Mouse (Mus musculus) heart, adult 2 months (tissue): ENCODE measurements at regions not wholly inside any gene's neighbourhood (a gene's known extent, or its start where the extent isn't known, plus 50 kb on each side); places are given as distances from the start of the nearest gene placed in this dataset.
A peak's percentile ranks its signal among the peaks of the same experiment; 100 is the strongest.

Experiments used
- DNase-seq, 2 experiments: peaks; one replicate each; pipeline ENCODE4 v3.0.0; 2021
- H3K27ac ChIP-seq: fragments of 200-600 bp; 2 replicates; pipeline ENCODE4 v1.8.1; 2022
- H3K27me3 ChIP-seq: fragments of 200-500 bp; 2 replicates; pipeline ENCODE4 v1.6.1; 2012; ENCODE audit warnings: mild to moderate bottlenecking, low read length, inconsistent platforms, mixed read lengths; ENCODE audit not compliant: control insufficient read depth, insufficient read depth
- H3K36me3 ChIP-seq: fragments of 200-500 bp; 2 replicates; pipeline ENCODE4 v1.6.1; 2012; ENCODE audit warnings: low read length, inconsistent platforms; ENCODE audit not compliant: control insufficient read depth, insufficient read depth
- H3K4me1 ChIP-seq: fragments of 200-500 bp; 2 replicates; pipeline ENCODE4 v1.6.1; 2011; ENCODE audit warnings: low read length; ENCODE audit not compliant: control insufficient read depth, insufficient read depth
- H3K4me3 ChIP-seq: fragments of 200-600 bp; 2 replicates; pipeline ENCODE4 v1.8.1; 2022
- H3K79me2 ChIP-seq: fragments of 200-500 bp; replicated peaks from 2 replicates; pipeline ENCODE4 v1.6.1; 2012; ENCODE audit warnings: mild to moderate bottlenecking, inconsistent platforms, low read length, moderate library complexity, mixed read lengths; ENCODE audit not compliant: control insufficient read depth, insufficient read depth
- H3K9ac ChIP-seq: fragments of 200-500 bp; 2 replicates; pipeline ENCODE4 v1.6.1; 2012; ENCODE audit warnings: low read depth, mild to moderate bottlenecking, control low read depth, inconsistent platforms, low read length, mixed read lengths
- CTCF ChIP-seq: fragments of 200-600 bp; IDR thresholded peaks from 2 replicates; pipeline ENCODE4 v1.8.1; 2022; ENCODE audit warnings: antibody characterized with exemption, mild to moderate bottlenecking, moderate library complexity
- EP300 ChIP-seq: fragments of 200-500 bp; IDR thresholded peaks from 2 replicates; pipeline ENCODE4 v1.6.1; 2011; ENCODE audit warnings: low read depth, low read length, control low read depth; ENCODE audit not compliant: insufficient read depth
- POLR2A ChIP-seq: fragments of 200-500 bp; IDR thresholded peaks from 2 replicates; pipeline ENCODE4 v1.6.1; 2011; ENCODE audit warnings: mild to moderate bottlenecking, low read depth, low read length, control low read depth; ENCODE audit not compliant: insufficient read depth
- WGBS: fragments of 180-500 bp; shearing (Covaris S2); methylation state at CpG from one replicate; pipeline ENCODE4 v1.1.7; 2018; 5-methylcytosine and 5-hydroxymethylcytosine counted together
- intact Hi-C: fragments of 180-260 bp; cut with DNase I; formaldehyde crosslinking; loops from one replicate; pipeline ENCODE4 v1.15.1; 2025

DNA sequence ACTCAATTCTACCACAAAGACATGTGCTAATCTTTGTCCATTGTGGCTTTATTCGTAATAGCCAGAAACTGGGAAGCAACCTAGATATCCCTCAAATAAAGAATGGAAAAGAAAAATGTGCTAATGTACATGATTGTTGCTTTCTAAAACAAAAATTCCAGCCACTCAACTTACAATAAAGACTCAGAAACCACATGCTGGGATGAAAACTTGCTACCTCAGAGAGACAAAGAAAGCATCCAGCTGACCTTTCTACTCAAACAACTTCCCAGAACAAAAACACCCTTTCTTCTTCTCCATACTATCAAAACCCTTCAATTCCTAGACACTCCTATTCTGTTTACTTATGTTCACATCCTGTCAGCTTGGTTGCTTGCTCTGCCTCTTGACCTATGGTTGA, 881.9 kb upstream of the Gm5150 start:
- intact Hi-C loops = no loop called here

DNA sequence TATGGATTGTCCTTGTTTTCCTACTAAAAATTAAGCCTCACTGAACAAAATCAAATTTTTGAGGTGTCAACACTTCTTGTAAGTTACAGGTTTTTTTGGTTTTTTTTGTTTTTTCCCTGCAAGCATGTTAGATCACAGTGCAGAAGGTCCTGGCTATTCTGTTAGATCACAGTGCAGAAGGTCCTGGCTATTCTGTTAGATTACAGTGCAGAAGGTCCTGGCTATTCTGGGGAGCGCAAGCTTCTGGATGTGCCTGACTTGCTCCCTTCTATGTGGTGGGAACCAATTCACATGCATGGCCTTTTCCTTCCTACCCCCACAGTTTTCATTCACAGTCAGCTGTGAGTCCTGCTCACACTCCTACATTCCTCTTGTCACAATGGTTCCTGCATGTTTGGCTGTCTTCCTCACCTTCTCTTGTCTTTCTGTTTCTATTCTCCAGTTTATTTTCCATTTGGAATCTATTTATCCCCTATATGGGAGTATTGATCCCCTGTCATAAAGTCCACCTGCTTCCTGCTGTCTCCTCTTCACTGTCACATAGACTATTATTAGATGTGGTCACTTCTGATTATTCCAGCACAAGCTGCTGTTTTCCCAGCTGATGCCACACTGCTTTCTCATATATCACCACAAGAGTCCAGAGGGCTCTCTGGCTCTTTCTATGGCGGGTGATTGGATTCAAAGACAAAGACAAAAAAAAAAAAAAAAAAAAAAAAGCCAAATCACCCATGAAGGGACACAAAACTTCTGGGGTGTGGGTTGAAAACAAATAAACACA, 866.3 kb upstream of the Gm5150 start:
- Histone ChIP-seq H3K4me1 (no peaks in the 10 kb centered on the region; the same call in 1 of the 2 replicates), H3K36me3 (no peaks in the 10 kb centered on the region), H3K79me2 (no peaks in the 10 kb centered on the region), H3K27me3 (no peaks in the 10 kb centered on the region), H3K4me3 (no peak overlapping the region), H3K27ac (no peak overlapping the region), H3K9ac (no peak overlapping the region)
- intact Hi-C loops = no loop called here
- WGBS = 53% methylated on average over 2 of the region's 2 CpGs
- no peak for DNase-seq
- TF ChIP-seq CTCF = no peak
- no peak for TF ChIP-seq POLR2A
- no peak for TF ChIP-seq EP300

More for the DNA sequence above, 881.9 kb upstream of the Gm5150 start:
- Histone ChIP-seq H3K36me3 (no peaks in the 10 kb centered on the region), H3K9ac (no peak overlapping the region), H3K4me3 (no peak overlapping the region), H3K27me3 (no peaks in the 10 kb centered on the region), H3K27ac (no peak overlapping the region), H3K4me1 (no peaks in the 10 kb centered on the region), H3K79me2 (no peaks in the 10 kb centered on the region)
- no peak for TF ChIP-seq EP300
- no peak for TF ChIP-seq CTCF
- no peak for TF ChIP-seq POLR2A
- DNase-seq = no peak
- WGBS = 72% methylated on average over 1 of the region's 1 CpGs

DNA sequence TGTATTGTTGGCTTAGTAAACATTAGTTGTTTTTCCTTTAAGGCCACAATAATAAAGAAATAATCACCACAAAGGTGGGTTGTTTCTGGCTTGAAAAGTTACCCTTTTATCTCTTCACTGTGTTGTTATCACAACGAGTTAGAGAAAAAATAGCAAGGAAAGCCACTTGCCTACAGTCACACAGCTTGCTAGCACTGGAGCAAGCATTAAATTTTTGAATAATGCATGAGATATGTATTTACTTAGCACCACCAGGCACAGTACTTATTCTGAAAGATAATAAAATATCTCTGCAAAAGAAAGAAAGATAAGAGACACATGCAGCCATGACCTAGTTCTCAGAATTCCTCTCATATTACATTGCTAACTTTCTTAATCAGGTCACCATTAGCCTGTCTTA, 853.8 kb upstream of the Gm5150 start:
- Histone ChIP-seq H3K36me3 (no peaks in the 10 kb centered on the region), H3K27ac (no peak overlapping the region), H3K4me3 (no peak overlapping the region), H3K79me2 (no peaks in the 10 kb centered on the region), H3K4me1 (no peaks in the 10 kb centered on the region), H3K9ac (no peak overlapping the region), H3K27me3 (no peaks in the 10 kb centered on the region)
- WGBS = 14% methylated on average over 1 of the region's 1 CpGs
- TF ChIP-seq POLR2A (no peak), EP300 (no peak), CTCF (no peak)
- intact Hi-C loops = no loop called here
- DNase-seq = no peak

- Histone ChIP-seq H3K27me3 (no peaks in the 10 kb centered on the region), H3K36me3 (no peaks in the 10 kb centered on the region), H3K27ac (no peak overlapping the region), H3K4me3 (no peak overlapping the region), H3K4me1 (no peaks in the 10 kb centered on the region), H3K9ac (no peak overlapping the region), H3K79me2 (no peaks in the 10 kb centered on the region)
- intact Hi-C loops = no loop called here
- no peak for TF ChIP-seq POLR2A
- no peak for TF ChIP-seq EP300
- TF ChIP-seq CTCF = no peak
- DNase-seq = no peak
- WGBS = 62% methylated on average over 2 of the region's 2 CpGs
Measured at GRCm38 (mm10) chr3:16858931-16859330, 852.7 kb upstream of the Gm5150 start.

GRCm38 (mm10) chr3:16855251-16855650, 849.0 kb upstream of the Gm5150 start:
- Histone ChIP-seq H3K4me3 (no peak overlapping the region), H3K27ac (no peak overlapping the region)
- 77% methylated on average over 2 of the region's 2 CpGs for WGBS

GRCm38 (mm10) chr3:16853992-16854391, 847.8 kb upstream of the Gm5150 start:
- H3K79me2 ChIP-seq = no peaks in the 10 kb centered on the region
- no peaks in the 10 kb centered on the region for H3K27me3 ChIP-seq
- H3K27ac ChIP-seq = no peak overlapping the region
- no peak overlapping the region for H3K9ac ChIP-seq
- H3K4me1 ChIP-seq = no peaks in the 10 kb centered on the region
- intact Hi-C loops = no loop called here
- no peak for TF ChIP-seq EP300
- peak; percentile 24; the same call in 1 of the 2 replicates for TF ChIP-seq CTCF
- no peak overlapping the region for H3K4me3 ChIP-seq
- DNase-seq = no peak
- WGBS = 47% methylated on average over 5 of the region's 5 CpGs
- no peaks in the 10 kb centered on the region for H3K36me3 ChIP-seq

More at GRCm38 (mm10) chr3:16855251-16855650, 849.0 kb upstream of the Gm5150 start:
- Histone ChIP-seq H3K79me2 (no peaks in the 10 kb centered on the region), H3K9ac (no peak overlapping the region), H3K27me3 (no peaks in the 10 kb centered on the region), H3K4me1 (no peaks in the 10 kb centered on the region), H3K36me3 (no peaks in the 10 kb centered on the region)
- intact Hi-C loops = no loop called here
- no peak for TF ChIP-seq EP300
- no peak for TF ChIP-seq POLR2A
- TF ChIP-seq CTCF = no peak
- no peak for DNase-seq
